Mouse (Mus musculus) central nervous system, embryonic 18 days (tissue): ENCODE data around the gene Zfp709. TPM values are rescaled to one million over a fixed set of nuclear protein-coding genes. Genes with fewer than 3 reads are reported as not detected.

Experiments
- polyA plus RNA-seq: library from polyadenylated mRNA; depleted of rRNA; stranded (reverse); fragments of >200 nt; gene quantifications from 2 replicates; pipeline ENCODE4 v1.2.3, GENCODE M21; 2012; rRNA removed

The Zfp709 gene
- polyA plus RNA-seq: 3.2 and 3.5 TPM in 2 replicates

GRCm38 (mm10) chr8:71881618-71882274 lies at the start of gene Zfp709:
TSS of gene Zfp709 (plus strand) at chr8:71882019.

GRCm38 (mm10) chr8:71908309-71909261 lies 26.8 kb downstream of the Zfp709 start, which contains the start of the genes Zfp882 and Zfp617:
TSS of gene Zfp882 (plus strand) at chr8:71908608.
TSS of gene Zfp617 (plus strand) at chr8:71908635.

Other genes starting within 250 kb of the Zfp709 start
- gene Unc13a, start 210.3 kb upstream of the Zfp709 start, polyA plus RNA-seq: 123 and 130 TPM in 2 replicates
- 5.1 TPM in 2 replicates for gene Jak3, start 205.7 kb upstream of the Zfp709 start, polyA plus RNA-seq
- 1.2 and 2.9 TPM in 2 replicates for gene Insl3, start 192.8 kb upstream of the Zfp709 start, polyA plus RNA-seq
- 0.54 and 0.59 TPM in 2 replicates for gene B3gnt3, start 180.2 kb upstream of the Zfp709 start, polyA plus RNA-seq
- gene Fcho1, start 156.3 kb upstream of the Zfp709 start, polyA plus RNA-seq: 189 and 205 TPM in 2 replicates
- 11.0 and 11.7 TPM in 2 replicates for gene Zfp882, start 26.6 kb downstream of the Zfp709 start, polyA plus RNA-seq
- 18.4 and 20.8 TPM in 2 replicates for gene Zfp617, start 26.6 kb downstream of the Zfp709 start, polyA plus RNA-seq
- gene Zfp961, start 69.0 kb downstream of the Zfp709 start, polyA plus RNA-seq: 21.4 and 22.4 TPM in 2 replicates
- 0.06 and 0.16 TPM in 2 replicates for gene Cyp4f18, start 127.6 kb downstream of the Zfp709 start, polyA plus RNA-seq
- not detected in 2 replicates for gene Olfr372, start 159.2 kb downstream of the Zfp709 start, polyA plus RNA-seq
- not detected in 2 replicates for gene Olfr373, start 201.2 kb downstream of the Zfp709 start, polyA plus RNA-seq
- gene Olfr374, start 225.0 kb downstream of the Zfp709 start, polyA plus RNA-seq: not detected in 2 replicates